Mouse (Mus musculus): Measurements from ENCODE around the gene Vax1. TPM values are rescaled to one million over a fixed set of nuclear protein-coding genes. Genes with fewer than 3 reads are reported as not detected.
A peak's percentile ranks its signal among the peaks of the same experiment; 100 is the strongest.

The Vax1 gene
- total and polyA plus RNA-seq, 2 experiments from 2014 or later, result not detected

- peaks cover 54% of the 10 kb centered on the region for H3K27me3 ChIP-seq (ENCODE audit: control insufficient read depth, insufficient read depth, low read length)
- H3K36me3 ChIP-seq (replicated peaks; ENCODE audit: control insufficient read depth, insufficient read depth, low read length), result no peaks in the 10 kb centered on the region
- no peaks in the 10 kb centered on the region for H3K4me1 ChIP-seq (ENCODE audit: control insufficient read depth, insufficient read depth)
- H3K9ac ChIP-seq (replicated peaks; ENCODE audit: low read depth, low read length), result no peak overlapping the region
- no peak overlapping the region for H3K27ac ChIP-seq (ENCODE audit: low read depth)
- DNase-seq (ENCODE audit: low spot score), result peak; percentile 18
- 35% methylated on average over 7 of the region's 7 CpGs for WGBS
- no peaks in the 10 kb centered on the region for H3K9me3 ChIP-seq (replicated peaks; ENCODE audit: control insufficient read depth, low read length)
- H3K4me2 ChIP-seq (ENCODE audit: low read depth, low read length), result no peak overlapping the region
- no peak for ATAC-seq (ENCODE audit: insufficient read depth, low read depth)
- TF ChIP-seq EP300 (IDR thresholded peaks at IDR 0.05; ENCODE audit: low read depth) (no peak), CTCF (IDR thresholded peaks at IDR 0.05; ENCODE audit: low read depth) (peak; percentile 77)
- H3K4me3 ChIP-seq (ENCODE audit: low read depth, low read length), result no peak overlapping the region
Observed at GRCm38 (mm10) chr19:59198161-59198560, 28.3 kb upstream of the Vax1 start.

GRCm38 (mm10) chr19:59196111-59196666, 26.3 kb upstream of the Vax1 start:
- no peaks in the 10 kb centered on the region for H3K36me3 ChIP-seq (replicated peaks; ENCODE audit: control insufficient read depth, insufficient read depth, low read length)
- H3K4me1 ChIP-seq (ENCODE audit: control insufficient read depth, insufficient read depth), result no peaks in the 10 kb centered on the region
- H3K4me3 ChIP-seq (ENCODE audit: low read depth, low read length), result no peak overlapping the region
- DNase-seq (ENCODE audit: low spot score), result peak; percentile 30
- no peak overlapping the region for H3K27ac ChIP-seq (ENCODE audit: low read depth)
- WGBS, result 6% methylated on average over 15 of the region's 15 CpGs
- H3K27me3 ChIP-seq (ENCODE audit: control insufficient read depth, insufficient read depth, low read length), result peaks cover 74% of the 10 kb centered on the region
- H3K9me3 ChIP-seq (replicated peaks; ENCODE audit: control insufficient read depth, low read length), result no peaks in the 10 kb centered on the region
- H3K4me2 ChIP-seq (ENCODE audit: low read depth, low read length), result no peak overlapping the region
- ATAC-seq (ENCODE audit: insufficient read depth, low read depth), result peak; percentile 78
- TF ChIP-seq CTCF (IDR thresholded peaks at IDR 0.05; ENCODE audit: low read depth), result peak; percentile 63
- no peak for TF ChIP-seq EP300 (IDR thresholded peaks at IDR 0.05; ENCODE audit: low read depth)
- H3K9ac ChIP-seq (replicated peaks; ENCODE audit: low read depth, low read length), result no peak overlapping the region

- Histone ChIP-seq H3K36me3 (replicated peaks; ENCODE audit: control insufficient read depth, insufficient read depth, low read length) (no peaks in the 10 kb centered on the region), H3K27ac (ENCODE audit: low read depth) (no peak overlapping the region), H3K4me3 (ENCODE audit: low read depth, low read length) (no peak overlapping the region), H3K27me3 (ENCODE audit: control insufficient read depth, insufficient read depth, low read length) (peaks cover 83% of the 10 kb centered on the region), H3K4me2 (ENCODE audit: low read depth, low read length) (no peak overlapping the region), H3K9ac (replicated peaks; ENCODE audit: low read depth, low read length) (no peak overlapping the region), H3K9me3 (replicated peaks; ENCODE audit: control insufficient read depth, low read length) (no peaks in the 10 kb centered on the region), H3K4me1 (ENCODE audit: control insufficient read depth, insufficient read depth) (no peaks in the 10 kb centered on the region)
- no peak for DNase-seq (ENCODE audit: low spot score)
- no peak for ATAC-seq (ENCODE audit: insufficient read depth, low read depth)
- 14% methylated on average over 9 of the region's 9 CpGs for WGBS
- no peak for TF ChIP-seq EP300 (IDR thresholded peaks at IDR 0.05; ENCODE audit: low read depth)
- TF ChIP-seq CTCF (IDR thresholded peaks at IDR 0.05; ENCODE audit: low read depth), result no peak
Observed at GRCm38 (mm10) chr19:59195181-59195770, 25.4 kb upstream of the Vax1 start.

- H3K4me1 ChIP-seq (ENCODE audit: control insufficient read depth, insufficient read depth), result no peaks in the 10 kb centered on the region
- H3K27ac ChIP-seq (ENCODE audit: low read depth), result no peak overlapping the region
- H3K9me3 ChIP-seq (replicated peaks; ENCODE audit: control insufficient read depth, low read length), result no peaks in the 10 kb centered on the region
- H3K4me2 ChIP-seq (ENCODE audit: low read depth, low read length), result peak overlapping the region; percentile 50
- H3K36me3 ChIP-seq (replicated peaks; ENCODE audit: control insufficient read depth, insufficient read depth, low read length), result no peaks in the 10 kb centered on the region
- H3K4me3 ChIP-seq (ENCODE audit: low read depth, low read length), result peak overlapping the region; percentile 36
- DNase-seq (ENCODE audit: low spot score) (no peak), ATAC-seq (ENCODE audit: insufficient read depth, low read depth) (no peak)
- WGBS, result under 1% methylated on average over 49 of the region's 50 CpGs
- no peak overlapping the region for H3K9ac ChIP-seq (replicated peaks; ENCODE audit: low read depth, low read length)
- TF ChIP-seq CTCF (IDR thresholded peaks at IDR 0.05; ENCODE audit: low read depth), result no peak
- no peak for TF ChIP-seq EP300 (IDR thresholded peaks at IDR 0.05; ENCODE audit: low read depth)
- peaks cover 90% of the 10 kb centered on the region for H3K27me3 ChIP-seq (ENCODE audit: control insufficient read depth, insufficient read depth, low read length)
Observed at GRCm38 (mm10) chr19:59193986-59194820, 24.3 kb upstream of the Vax1 start.

- Histone ChIP-seq H3K27ac (ENCODE audit: low read depth) (no peak overlapping the region), H3K4me1 (ENCODE audit: control insufficient read depth, insufficient read depth) (no peaks in the 10 kb centered on the region), H3K27me3 (ENCODE audit: control insufficient read depth, insufficient read depth, low read length) (peaks cover 96% of the 10 kb centered on the region), H3K9ac (replicated peaks; ENCODE audit: low read depth, low read length) (no peak overlapping the region), H3K4me2 (ENCODE audit: low read depth, low read length) (peak overlapping the region; percentile 50), H3K36me3 (replicated peaks; ENCODE audit: control insufficient read depth, insufficient read depth, low read length) (no peaks in the 10 kb centered on the region), H3K4me3 (ENCODE audit: low read depth, low read length) (peak overlapping the region; percentile 36), H3K9me3 (replicated peaks; ENCODE audit: control insufficient read depth, low read length) (no peaks in the 10 kb centered on the region)
- 1% methylated on average over 10 of the region's 10 CpGs for WGBS
- DNase-seq (ENCODE audit: low spot score), result no peak
- TF ChIP-seq CTCF (IDR thresholded peaks at IDR 0.05; ENCODE audit: low read depth) (no peak), EP300 (IDR thresholded peaks at IDR 0.05; ENCODE audit: low read depth) (no peak)
- no peak for ATAC-seq (ENCODE audit: insufficient read depth, low read depth)
Observed at GRCm38 (mm10) chr19:59193456-59193855, 23.6 kb upstream of the Vax1 start.

All from heart, postnatal 0 days (tissue).